ENCODE assay signal across 12 mouse cellular contexts in genomic region chr14:16605480-16605879, GRCm38 (mm10).
DNase-seq lines count a peak whose midpoint lies in the region; ATAC-seq lines count a peak whose summit lies in the region.
"Had no signal": no experiment of that assay in that cellular context is flagged by ENCODE, and none has a peak within 500 bp of the region (broad histone marks: within the 10 kb centered on the region; RNA-seq: fewer than 3 reads in every experiment).

No protein-coding gene starts in this region.

- H3K4me2 ChIP-seq in kidney, embryonic 16.5 days (replicated peaks; ENCODE audit: low read depth, low read length) = no peak overlapping the region
- H3K4me2 ChIP-seq in heart, embryonic 12.5 days = no peak overlapping the region
- H3K4me2 ChIP-seq: limb, embryonic 13.5 days had no signal

- no peak overlapping the region for H3K27ac ChIP-seq in kidney, embryonic 16.5 days (ENCODE audit: low read length)
- no peak overlapping the region for H3K27ac ChIP-seq in heart, embryonic 12.5 days (ENCODE audit: poor library complexity, severe bottlenecking)
- H3K27ac ChIP-seq: limb, embryonic 13.5 days had no signal

- H3K9ac ChIP-seq in kidney, embryonic 16.5 days (replicated peaks; ENCODE audit: low read length) = no peak overlapping the region
- no peak overlapping the region for H3K9ac ChIP-seq in heart, embryonic 12.5 days
- H3K9ac ChIP-seq: limb, embryonic 13.5 days had no signal

- no peak for ATAC-seq in kidney, embryonic 16.5 days (ENCODE audit: low FRiP score, low TSS enrichment)
- no peak for ATAC-seq in heart, embryonic 12.5 days (ENCODE audit: insufficient number of reproducible peaks, low FRiP score)
- no peak for ATAC-seq in erythroid progenitor cell, adult 5-6 weeks (replicated peaks; ENCODE audit: low FRiP score, poor library complexity, severe bottlenecking)

- H3K36me3 ChIP-seq in kidney, embryonic 16.5 days (ENCODE audit: insufficient read depth, low read length) = no peaks in the 10 kb centered on the region
- no peaks in the 10 kb centered on the region for H3K36me3 ChIP-seq in heart, embryonic 12.5 days
- H3K36me3 ChIP-seq: G1E; limb, embryonic 13.5 days had no signal

- H3K27me3 ChIP-seq in kidney, embryonic 16.5 days (ENCODE audit: insufficient read depth, low read length) = no peaks in the 10 kb centered on the region
- H3K27me3 ChIP-seq in heart, embryonic 12.5 days (replicated peaks) = no peaks in the 10 kb centered on the region
- H3K27me3 ChIP-seq: limb, embryonic 13.5 days had no signal

- H3K4me1 ChIP-seq in kidney, embryonic 16.5 days (ENCODE audit: insufficient read depth, low read length) = peaks cover 11% of the 10 kb centered on the region
- H3K4me1 ChIP-seq in heart, embryonic 12.5 days (replicated peaks) = peaks cover 23% of the 10 kb centered on the region

- H3K9me3 ChIP-seq in kidney, embryonic 16.5 days (ENCODE audit: low read length) = no peaks in the 10 kb centered on the region
- no peaks in the 10 kb centered on the region for H3K9me3 ChIP-seq in heart, embryonic 12.5 days (replicated peaks)
- H3K9me3 ChIP-seq: G1E; limb, embryonic 13.5 days had no signal

- peak; percentile 10 for DNase-seq in layer of hippocampus, adult 11-12 months (ENCODE audit: low spot score)
- no peak for DNase-seq in layer of hippocampus, adult 9-10 months (ENCODE audit: low spot score)
- peak; percentile 35 for DNase-seq in NIH3T3 (ENCODE audit: low read depth)
- peak; percentile 23 for DNase-seq in cerebellum, adult 11 months
- DNase-seq in embryo, embryonic 9.5 days (ENCODE audit: extremely low spot score) = peak; percentile 24
- DNase-seq: kidney, adult 18-20 months had no signal

- no peak overlapping the region for H3K4me3 ChIP-seq in kidney, embryonic 16.5 days (ENCODE audit: low read length)
- no peak overlapping the region for H3K4me3 ChIP-seq in heart, embryonic 12.5 days
- H3K4me3 ChIP-seq: erythroblast, embryonic 14.5 days; limb, embryonic 13.5 days had no signal
